Mouse (Mus musculus) lung, adult 18-20 months (tissue): Measurements from ENCODE around the gene Malrd1.

ENCODE experiments used
- DNase-seq, 2 experiments: peaks; one replicate each; pipeline ENCODE4 v3.0.0; 2022; ENCODE audit warnings: mixed read lengths in 2 of 2

The Malrd1 gene

DNA sequence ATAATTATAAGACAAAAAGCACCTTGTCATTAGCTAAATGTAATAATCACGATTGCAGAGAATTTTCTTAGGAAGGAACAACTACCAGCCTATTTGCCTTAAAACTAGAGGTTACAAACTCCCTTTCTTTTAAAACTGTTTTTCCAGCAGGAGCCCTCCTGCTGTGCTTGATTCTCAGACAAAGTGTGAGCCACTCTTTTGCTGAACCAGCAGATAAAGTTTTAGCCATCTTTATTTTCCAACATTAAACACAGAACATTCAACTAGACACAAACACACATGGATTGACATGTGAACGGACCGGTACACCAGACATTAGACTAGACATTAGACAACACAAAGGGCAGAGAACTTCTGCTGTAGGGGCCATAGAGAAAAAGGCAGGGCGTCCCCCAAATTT lies 505.3 kb downstream of the Malrd1 start:
- no peak for DNase-seq

DNA sequence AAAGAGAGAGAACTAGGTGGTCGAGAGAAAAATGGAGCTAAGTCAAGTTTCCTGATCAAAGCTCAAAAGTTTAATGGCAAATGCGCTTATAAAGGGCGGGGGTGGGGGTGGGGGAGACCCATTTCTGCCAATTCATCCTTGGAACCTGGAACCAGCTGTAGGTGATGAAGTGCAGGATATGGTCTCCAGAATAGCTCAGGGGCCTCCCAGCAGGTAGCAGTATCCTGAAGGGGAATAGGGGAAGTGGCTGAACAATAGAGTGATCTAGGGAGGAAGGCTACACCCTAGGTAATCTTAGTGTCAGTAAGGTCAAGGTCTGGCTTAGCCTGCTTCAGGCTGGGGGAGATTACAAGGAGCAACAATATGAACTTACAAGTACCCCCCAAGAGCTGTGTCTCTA lies 506.5 kb downstream of the Malrd1 start:
- DNase-seq: no peak

DNA sequence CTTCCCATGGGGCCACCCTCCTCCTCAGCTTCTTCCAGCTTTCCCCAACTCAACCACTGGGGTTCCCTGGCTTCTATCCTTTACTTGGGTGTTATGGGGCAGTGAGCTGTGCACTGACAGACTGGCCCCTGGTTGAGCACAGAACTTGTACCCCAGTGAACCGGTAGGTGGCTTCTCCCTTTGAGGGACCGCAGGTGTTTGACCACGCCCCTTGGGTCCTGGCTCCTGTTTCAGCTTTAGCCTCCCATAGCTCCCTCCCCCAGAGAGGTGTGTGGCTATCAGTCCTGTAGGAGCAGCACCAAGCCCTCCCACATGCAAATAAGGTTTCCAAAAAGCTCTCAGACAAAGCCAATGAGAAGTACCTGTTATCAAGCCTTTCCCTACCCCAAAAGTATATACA lies 584.4 kb downstream of the Malrd1 start:
- no peak for DNase-seq

DNA sequence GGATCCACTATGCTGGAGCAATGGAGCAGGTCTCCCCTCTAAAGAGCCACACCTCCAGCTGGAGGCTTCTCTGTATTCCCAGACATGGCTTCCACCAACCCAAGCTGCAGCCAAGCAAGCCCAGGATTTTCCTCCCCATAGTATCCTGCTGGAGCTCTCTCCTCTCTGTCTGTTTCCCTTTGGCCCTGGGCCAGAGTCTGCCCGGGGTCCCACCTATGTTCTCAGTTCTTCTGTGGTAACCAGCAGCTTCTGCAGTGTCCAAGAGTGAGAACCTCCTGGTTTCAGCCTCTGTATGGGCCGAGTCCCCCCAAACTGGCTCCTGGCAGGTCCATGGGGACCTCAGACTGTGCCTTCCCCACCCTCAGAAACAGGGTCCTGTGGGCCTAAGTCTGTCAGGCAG lies 587.1 kb downstream of the Malrd1 start:
- no peak for DNase-seq

DNA sequence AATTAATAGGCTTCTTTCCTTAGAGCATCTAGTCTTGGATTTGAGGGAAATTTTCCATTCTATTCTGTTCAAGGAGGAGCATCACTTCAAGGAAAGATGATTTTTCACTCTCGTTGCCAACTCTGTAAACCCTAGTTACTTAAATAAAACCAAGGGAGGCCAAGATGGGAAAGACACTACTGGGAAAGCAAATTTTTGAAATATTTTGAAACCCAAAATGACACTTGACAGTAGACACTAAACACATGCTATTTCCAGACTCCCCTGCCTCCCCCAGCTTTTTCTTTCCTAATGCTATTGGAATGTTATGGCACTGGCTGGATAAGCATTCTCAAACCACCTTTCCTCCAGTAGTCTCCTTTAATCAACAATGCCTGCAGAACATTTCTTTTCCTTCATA lies 621.7 kb downstream of the Malrd1 start:
- no peak for DNase-seq

DNA sequence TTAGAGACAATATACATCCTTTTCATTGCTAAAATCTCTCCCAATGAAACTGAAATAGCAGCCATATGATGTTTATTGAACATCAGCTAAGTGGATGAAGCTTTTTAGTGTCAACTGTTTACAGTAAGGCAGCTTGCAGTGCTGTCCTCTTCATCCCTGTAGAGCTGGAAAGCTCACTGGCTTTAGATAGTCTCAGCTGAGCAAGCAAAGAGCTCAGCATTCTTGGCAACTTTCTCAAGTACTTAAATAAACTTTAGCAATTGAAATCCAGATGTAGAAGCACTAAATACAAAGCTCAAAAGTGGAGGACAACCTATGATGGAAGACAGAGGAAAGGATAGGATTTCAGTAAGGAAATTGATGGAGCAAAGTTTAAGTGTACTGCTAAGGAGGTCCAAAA lies 626.3 kb downstream of the Malrd1 start:
- no peak for DNase-seq

DNA sequence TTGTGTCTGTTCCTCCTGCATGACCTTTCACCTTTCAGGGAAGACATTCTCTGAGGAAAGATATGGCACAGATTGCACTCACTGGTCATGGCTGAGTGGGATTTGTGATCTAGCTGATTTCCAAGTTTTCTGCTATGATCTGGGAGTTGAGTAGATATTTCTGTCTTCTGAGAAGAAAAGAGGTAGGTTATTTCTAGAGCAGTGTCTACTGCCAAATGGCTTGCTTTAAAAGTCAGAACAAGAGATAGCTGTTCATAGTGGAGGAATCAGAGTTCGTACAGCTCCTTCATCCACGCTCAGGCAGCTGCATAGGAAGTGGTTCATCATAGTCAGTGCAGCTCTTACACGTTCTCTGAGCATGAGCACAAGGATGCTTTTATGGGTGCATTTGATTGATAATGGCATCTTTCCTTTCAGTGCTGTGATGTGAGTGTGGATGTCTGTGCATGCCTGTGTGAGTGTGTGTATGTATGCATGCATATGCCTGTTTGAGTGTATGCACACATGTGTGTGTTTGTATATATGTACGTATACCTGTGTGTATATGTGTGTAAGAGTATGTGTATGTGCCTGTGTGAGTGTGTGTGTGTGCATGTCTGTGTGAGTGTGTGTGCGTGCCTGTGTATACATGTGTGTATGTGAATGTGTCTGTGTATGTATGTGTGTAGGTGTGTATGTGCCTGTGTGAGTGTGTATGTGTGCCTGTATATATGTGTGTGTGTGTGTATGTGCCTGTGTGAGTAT lies 637.1 kb downstream of the Malrd1 start:
- DNase-seq: no peak

DNA sequence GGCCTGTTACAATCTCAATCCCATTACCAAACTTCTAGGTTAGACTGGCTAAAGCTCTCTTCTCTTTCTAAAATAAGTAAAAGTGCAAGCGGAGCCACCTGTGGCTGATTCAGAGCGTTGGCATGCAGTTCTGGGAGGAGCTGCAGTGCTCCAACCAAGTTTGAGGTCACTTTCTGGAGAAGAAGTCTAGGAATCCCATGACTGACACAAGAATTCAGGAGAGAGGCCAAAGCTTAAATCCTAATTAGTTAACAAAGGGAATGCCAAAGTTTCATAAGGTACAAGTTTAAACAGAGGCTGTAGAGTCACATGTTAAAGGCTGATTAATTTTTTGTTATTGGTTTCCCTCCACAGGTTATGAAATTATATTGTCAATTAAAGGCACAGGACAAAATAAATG lies 642.3 kb downstream of the Malrd1 start:
- peak; percentile 6 to 8 for DNase-seq

DNA sequence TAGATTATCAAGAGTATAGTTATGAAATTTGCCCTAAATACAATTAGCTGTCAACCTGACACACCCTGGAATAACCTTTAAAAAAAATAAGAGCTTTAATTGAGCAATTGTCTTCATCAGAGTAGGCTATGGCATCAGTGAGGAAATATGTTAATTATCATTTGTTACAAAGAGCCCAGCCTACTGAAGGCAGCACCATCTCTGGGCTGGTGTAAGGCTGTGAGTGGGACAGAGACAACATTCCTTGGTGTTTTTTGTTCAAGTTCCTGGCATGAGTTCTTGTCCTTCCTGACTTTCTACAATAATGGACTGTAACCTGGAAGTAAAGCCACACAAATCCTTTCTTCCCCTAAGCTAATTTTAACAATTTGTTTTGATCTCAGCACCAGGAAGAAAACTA lies 645.8 kb downstream of the Malrd1 start:
- no peak for DNase-seq

DNA sequence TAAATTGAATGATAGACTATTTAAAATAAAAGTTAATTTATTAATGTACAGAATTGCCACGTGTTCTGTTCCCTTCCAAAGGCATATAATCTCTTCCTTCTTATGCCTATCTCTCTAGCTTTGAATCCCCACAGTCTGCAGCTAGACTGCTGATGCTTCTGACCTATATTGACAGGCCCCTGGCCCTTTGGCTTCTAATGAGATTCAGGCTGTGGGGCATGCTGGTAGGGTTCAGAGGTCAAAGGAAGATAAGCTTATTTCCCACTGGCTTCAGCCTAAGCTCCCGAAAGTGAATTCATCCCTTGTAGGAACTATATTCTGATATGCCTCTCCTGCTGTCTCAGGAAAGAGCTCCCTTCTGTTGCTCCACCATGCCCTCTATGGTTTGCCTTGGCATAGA lies 647.1 kb downstream of the Malrd1 start:
- no peak for DNase-seq

DNA sequence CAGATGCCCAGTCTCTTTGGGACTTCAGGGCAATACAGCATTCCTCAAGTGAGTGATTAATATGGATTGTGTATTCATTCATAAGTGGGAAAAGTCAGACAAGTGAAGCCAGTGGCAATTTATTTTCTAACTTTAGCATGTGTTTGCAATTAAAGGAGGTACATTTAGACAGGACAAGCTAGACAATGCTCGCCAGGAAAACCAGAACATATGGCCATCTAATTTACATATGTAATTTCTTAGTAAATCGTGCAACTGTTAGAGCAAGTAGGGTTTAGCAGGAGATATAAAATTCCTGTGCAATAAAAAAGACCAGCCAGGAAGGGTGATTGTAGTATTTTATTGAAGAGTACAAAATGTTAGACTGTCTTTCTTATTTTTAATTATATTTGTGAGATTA lies 655.9 kb downstream of the Malrd1 start:
- no peak for DNase-seq

DNA sequence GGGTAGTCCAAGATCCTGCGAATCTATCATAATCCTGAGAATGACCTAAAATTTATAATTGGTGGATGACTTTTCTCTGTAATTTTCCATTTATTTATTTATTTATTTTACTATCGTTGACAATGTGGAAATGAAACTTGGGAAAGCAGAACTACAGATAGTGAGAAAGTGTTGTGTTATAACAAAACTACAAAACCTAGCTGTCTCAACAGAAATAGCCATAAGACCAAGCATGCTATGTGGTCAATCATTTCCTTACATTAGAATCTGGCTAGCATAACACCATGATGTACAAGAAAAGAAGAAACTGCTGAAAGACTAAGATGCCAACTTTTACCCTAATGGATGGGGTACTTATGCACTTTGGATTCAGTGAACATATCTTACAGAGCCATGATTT lies 656.9 kb downstream of the Malrd1 start:
- DNase-seq: no peak

DNA sequence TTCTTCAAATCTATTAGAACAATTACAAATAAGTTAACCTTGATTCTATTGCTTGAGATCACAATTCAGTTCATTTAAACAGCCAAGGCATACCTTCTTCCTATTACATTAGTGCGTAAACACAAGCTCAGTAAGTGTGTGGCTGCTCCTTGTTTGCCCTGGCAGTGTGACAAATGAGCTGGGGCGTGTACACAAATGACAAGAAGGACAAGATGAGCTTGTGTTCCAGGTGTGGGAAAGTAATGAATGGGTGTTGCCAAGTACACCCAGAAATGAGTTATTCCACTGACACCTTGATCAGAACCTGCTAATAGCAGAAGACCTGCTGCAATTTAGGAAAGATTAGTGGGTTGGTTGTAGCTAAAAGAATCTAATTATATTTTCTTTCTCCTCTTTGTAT lies 683.7 kb downstream of the Malrd1 start:
- DNase-seq: peak in 1 of 2 experiments; percentile 12

DNA sequence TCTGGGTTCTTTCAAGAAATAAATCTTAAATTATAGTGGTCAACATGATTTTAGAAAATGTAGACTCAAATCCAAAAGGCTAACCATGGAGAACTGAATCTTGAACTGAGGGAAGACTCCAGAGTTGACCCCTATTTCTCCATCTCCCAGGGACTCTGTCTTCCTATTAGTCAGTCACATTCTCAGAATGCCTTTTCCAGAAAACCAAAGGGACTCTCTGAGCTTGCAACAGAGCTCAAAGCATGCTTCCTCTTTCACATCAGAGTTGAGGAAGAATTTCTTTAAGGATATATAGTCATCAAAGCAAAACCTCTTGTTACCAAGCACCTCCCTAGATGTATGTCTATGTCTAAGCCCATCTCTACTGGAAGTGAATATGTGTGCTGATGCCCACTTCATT lies 686.5 kb downstream of the Malrd1 start:
- DNase-seq: no peak

DNA sequence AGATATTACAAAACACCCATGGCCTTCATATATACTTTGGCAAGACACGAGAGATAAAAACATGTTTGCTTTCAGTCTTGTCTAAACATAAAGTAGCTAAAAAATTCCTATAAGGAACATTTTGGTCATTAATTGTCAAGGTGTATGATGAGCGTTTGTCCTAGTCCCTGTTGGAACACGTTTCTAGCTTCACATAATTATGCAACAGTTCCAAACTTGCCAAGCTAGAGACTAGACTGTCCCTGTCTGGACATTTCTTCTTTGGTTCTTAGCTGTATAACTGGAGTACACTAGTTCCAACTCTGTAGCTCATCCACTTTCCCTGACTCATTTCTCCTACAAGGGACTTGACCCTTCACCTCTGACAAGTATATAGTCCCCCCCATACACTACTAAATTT lies 687.8 kb downstream of the Malrd1 start:
- no peak for DNase-seq

DNA sequence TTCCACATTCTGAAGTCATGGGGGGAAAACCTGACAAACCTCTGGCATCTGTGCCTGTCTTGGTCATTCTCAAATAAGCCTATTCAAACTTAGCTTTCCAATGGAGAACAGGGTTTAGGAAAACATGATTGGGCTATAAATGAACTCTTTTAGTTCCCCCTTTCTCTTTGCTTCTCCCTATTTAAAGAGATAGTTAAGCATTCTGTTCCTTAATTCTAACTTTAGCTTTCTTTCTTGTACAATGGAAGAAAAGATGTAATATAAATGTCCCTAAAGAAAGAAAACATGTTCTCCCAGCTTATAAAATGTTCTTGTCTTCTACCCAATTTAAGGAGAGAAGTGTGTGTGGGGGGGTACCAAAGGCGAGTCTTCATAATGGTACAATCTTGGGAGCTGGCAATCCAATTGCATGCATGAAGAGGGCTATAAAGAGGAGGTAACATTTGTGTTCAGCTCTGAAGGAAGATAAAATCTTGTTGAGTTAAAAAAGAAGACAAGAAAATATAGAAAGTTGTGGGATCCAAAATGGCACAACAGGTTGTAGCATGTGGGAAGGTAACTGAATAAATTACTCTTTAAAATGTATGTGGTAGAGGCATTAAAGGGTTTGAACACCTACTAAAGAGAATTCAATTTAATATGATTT lies 702.0 kb downstream of the Malrd1 start:
- no peak for DNase-seq

DNA sequence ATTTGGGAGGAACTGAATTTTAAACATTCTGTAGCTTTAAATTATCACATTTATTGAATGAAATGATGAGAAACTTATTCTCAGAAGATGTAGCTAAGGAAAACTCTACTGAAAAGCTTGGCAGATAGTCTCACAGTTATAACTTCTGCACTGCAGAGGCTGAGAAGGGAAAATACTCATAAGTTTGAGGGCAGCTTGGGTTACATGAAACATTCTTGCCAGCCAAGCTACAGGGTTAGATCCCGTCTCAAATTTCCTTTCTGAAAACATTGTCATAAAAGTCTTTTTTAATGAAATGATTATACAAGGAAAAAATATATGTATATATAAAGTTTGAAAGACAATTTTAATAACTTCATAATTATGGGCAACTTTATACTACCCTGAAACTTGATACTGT lies 714.6 kb downstream of the Malrd1 start:
- no peak for DNase-seq

DNA sequence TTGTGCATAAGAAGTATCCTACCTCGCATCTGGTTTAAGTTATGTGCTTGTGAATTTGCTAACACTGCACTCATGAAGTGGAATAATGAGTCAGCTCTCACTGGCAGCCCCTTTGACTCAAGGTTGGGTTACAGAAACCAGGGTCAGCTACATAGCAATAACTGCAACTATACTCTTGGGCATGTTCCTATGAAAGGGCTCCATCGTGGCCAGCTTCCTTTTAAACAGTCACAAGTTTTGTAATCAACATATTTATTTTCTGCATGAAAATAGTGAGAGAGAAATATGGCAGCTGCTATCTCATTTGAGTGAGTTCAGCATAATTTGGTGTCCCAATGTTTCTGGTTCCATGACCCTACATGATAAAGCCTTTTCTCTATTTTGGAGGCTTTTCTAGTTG lies 716.8 kb downstream of the Malrd1 start:
- no peak for DNase-seq

DNA sequence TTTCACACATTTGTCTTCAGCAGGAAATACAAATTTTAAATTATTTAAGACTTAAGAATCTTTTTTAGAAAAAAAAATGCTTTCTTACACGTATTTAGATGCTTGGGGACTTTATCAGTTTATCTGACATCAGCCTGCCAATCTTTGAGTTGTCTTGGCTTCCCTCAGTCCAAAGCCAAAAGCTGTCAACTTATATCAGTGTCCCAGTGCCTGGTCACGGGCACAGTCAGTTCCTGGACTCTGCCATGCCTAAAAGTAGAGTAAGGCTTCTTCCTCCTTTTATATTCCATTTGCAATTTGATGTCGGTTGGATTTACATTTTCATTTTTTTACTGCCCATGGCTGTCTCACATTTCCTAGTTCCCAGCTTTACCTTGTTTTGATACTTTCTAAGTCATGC lies 722.6 kb downstream of the Malrd1 start:
- DNase-seq: no peak

DNA sequence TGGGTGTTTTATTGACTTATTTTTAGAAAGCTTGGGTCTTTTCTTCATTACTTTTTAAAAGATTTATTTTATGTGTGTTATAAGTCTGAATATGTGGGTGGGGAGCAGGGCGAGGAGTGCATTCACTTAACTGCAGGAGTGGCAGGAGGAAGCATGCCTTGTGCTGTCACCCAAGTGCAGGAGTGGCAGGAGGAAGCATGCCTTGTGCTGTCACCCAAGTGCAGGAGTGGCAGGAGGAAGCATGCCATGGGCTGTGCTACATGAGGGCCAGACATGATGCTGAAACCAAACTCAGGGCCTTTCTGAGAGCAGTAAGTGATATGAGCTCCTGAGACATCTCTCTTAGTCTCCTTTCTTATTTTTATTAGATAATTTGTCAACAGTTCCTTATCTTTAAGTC lies 726.0 kb downstream of the Malrd1 start:
- DNase-seq: peak in 1 of 2 experiments; percentile 3
